Mouse (Mus musculus): ENCODE data around the gene Hivep3. TPM values are rescaled to one million over a fixed set of nuclear protein-coding genes. Genes with fewer than 3 reads are reported as not detected.

Gene Hivep3
- total and polyA plus RNA-seq, 2 experiments = 0.95 to 1.5 TPM

DNA sequence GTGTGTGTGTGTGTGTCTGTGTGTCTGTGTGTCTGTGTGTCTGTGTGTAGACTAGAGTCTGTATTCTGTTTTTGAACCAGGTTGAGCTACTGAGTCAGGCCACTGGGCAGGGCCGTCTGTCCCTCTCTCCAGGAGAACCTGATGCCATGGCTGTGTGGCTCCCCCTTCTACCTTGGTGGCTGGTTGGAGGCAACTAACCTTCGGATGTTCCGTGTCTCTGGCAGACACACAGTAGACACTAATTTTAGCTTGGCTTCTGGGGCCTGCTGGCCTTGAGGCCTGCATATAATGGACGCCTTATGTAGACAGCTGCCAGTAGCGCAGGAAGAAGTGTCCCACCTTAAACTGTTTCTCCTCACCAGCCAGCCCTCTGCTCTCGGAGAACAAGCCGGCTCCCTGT, 267.3 kb downstream of the Hivep3 start:
- Histone ChIP-seq H3K9ac (ENCODE audit: low read depth, low read length) (no peak overlapping the region), H3K79me2 (ENCODE audit: control insufficient read depth, insufficient read depth, low read length) (no peaks in the 10 kb centered on the region), H3K4me1 (ENCODE audit: control insufficient read depth, insufficient read depth, low read length) (no peaks in the 10 kb centered on the region), H3K27me3 (ENCODE audit: control insufficient read depth, insufficient read depth, low read length) (no peaks in the 10 kb centered on the region), H3K27ac (replicated peaks; ENCODE audit: insufficient read depth, low read depth, low read length) (no peak overlapping the region), H3K36me3 (ENCODE audit: control insufficient read depth, insufficient read depth, low read length) (no peaks in the 10 kb centered on the region), H3K4me3 (ENCODE audit: insufficient read depth, low read depth, low read length) (no peak overlapping the region)
- WGBS = 83% methylated on average over 7 of the region's 7 CpGs
- no peak for TF ChIP-seq POLR2A (IDR thresholded peaks at IDR 0.05; ENCODE audit: extremely low read depth, insufficient read depth, low read length)
- no peak for TF ChIP-seq CTCF (IDR thresholded peaks at IDR 0.05; ENCODE audit: low read depth, low read length)
- DNase-seq (ENCODE audit: extremely low read depth, low read depth, low spot score) = no peak

DNA sequence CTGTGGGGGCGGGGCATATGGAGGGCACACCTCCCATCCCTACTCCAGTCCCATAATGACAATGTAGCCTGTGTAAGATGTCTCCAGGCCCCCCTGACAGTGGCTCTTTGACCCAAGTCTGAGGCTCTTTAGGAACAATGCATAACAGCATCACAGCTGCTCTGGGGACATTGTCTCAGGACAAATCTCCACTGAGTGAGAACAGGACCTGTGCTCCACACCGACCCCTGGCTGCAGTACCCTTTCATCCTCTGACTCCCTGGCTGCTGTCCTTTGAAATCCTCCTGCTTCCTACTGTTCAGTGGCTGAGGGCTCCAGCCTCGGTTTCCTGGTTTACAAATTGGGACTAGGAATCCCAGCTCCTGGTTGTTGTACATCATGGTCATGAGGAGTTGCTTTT, 269.4 kb downstream of the Hivep3 start:
- Histone ChIP-seq H3K4me1 (ENCODE audit: control insufficient read depth, insufficient read depth, low read length) (no peaks in the 10 kb centered on the region), H3K27me3 (ENCODE audit: control insufficient read depth, insufficient read depth, low read length) (no peaks in the 10 kb centered on the region), H3K9ac (ENCODE audit: low read depth, low read length) (no peak overlapping the region), H3K27ac (replicated peaks; ENCODE audit: insufficient read depth, low read depth, low read length) (no peak overlapping the region), H3K36me3 (ENCODE audit: control insufficient read depth, insufficient read depth, low read length) (no peaks in the 10 kb centered on the region), H3K79me2 (ENCODE audit: control insufficient read depth, insufficient read depth, low read length) (no peaks in the 10 kb centered on the region), H3K4me3 (ENCODE audit: insufficient read depth, low read depth, low read length) (no peak overlapping the region)
- TF ChIP-seq POLR2A (IDR thresholded peaks at IDR 0.05; ENCODE audit: extremely low read depth, insufficient read depth, low read length) = no peak
- TF ChIP-seq CTCF (IDR thresholded peaks at IDR 0.05; ENCODE audit: low read depth, low read length) = no peak
- DNase-seq (ENCODE audit: extremely low read depth, low read depth, low spot score) = no peak
- WGBS = 70% methylated on average over 3 of the region's 3 CpGs

DNA sequence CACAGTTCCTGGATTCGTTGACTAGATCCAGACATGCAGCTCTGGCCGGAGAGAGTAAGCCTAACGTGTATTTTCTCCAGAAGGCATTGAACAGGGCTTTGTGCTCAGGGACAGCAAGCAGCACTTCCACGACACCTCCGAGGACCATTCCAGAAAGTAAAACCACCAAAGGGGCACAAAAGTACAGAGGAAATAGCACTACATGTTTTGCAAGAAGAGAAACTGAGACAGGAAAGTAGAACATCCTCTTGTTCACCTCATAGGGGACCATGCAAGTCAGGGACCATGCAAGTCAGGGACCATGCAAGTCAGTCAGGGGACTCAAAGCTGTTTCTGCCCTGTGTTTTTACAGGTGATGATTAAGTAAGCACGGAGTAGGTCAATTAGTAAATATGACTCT, 272.5 kb downstream of the Hivep3 start:
- Histone ChIP-seq H3K79me2 (ENCODE audit: control insufficient read depth, insufficient read depth, low read length) (no peaks in the 10 kb centered on the region), H3K4me3 (ENCODE audit: insufficient read depth, low read depth, low read length) (no peak overlapping the region), H3K27ac (replicated peaks; ENCODE audit: insufficient read depth, low read depth, low read length) (no peak overlapping the region), H3K9ac (ENCODE audit: low read depth, low read length) (no peak overlapping the region), H3K27me3 (ENCODE audit: control insufficient read depth, insufficient read depth, low read length) (no peaks in the 10 kb centered on the region), H3K4me1 (ENCODE audit: control insufficient read depth, insufficient read depth, low read length) (no peaks in the 10 kb centered on the region), H3K36me3 (ENCODE audit: control insufficient read depth, insufficient read depth, low read length) (no peaks in the 10 kb centered on the region)
- TF ChIP-seq CTCF (IDR thresholded peaks at IDR 0.05; ENCODE audit: low read depth, low read length) (no peak), POLR2A (IDR thresholded peaks at IDR 0.05; ENCODE audit: extremely low read depth, insufficient read depth, low read length) (no peak)
- WGBS = 77% methylated on average over 6 of the region's 6 CpGs
- DNase-seq (ENCODE audit: extremely low read depth, low read depth, low spot score) = no peak

DNA sequence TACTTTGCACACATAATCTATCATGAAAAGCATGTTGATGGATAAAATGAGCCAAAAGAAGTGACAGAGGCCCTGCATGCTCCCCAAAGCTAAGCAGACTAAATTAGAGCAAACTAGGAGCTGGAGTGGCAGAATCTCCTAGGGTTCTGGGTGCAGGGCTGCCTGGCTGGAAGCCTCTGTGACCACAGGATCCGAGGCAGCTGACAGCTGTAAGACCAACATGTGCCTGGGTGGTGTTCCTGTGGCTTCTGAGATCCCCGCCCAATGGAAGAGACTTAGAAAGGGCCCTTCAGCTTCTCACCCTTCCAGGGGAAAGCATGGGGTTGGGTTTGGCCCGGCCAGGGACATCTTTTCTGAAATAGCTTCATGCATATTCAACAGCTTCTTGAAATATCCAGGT, 274.3 kb downstream of the Hivep3 start:
- TF ChIP-seq CTCF (IDR thresholded peaks at IDR 0.05; ENCODE audit: low read depth, low read length) (no peak), POLR2A (IDR thresholded peaks at IDR 0.05; ENCODE audit: extremely low read depth, insufficient read depth, low read length) (no peak)
- no peak for DNase-seq (ENCODE audit: extremely low read depth, low read depth, low spot score)
- Histone ChIP-seq H3K36me3 (ENCODE audit: control insufficient read depth, insufficient read depth, low read length) (no peaks in the 10 kb centered on the region), H3K9ac (ENCODE audit: low read depth, low read length) (no peak overlapping the region), H3K27me3 (ENCODE audit: control insufficient read depth, insufficient read depth, low read length) (no peaks in the 10 kb centered on the region), H3K4me3 (ENCODE audit: insufficient read depth, low read depth, low read length) (no peak overlapping the region), H3K27ac (replicated peaks; ENCODE audit: insufficient read depth, low read depth, low read length) (no peak overlapping the region), H3K4me1 (ENCODE audit: control insufficient read depth, insufficient read depth, low read length) (no peaks in the 10 kb centered on the region), H3K79me2 (ENCODE audit: control insufficient read depth, insufficient read depth, low read length) (no peaks in the 10 kb centered on the region)
- WGBS = 82% methylated on average over 3 of the region's 3 CpGs

DNA sequence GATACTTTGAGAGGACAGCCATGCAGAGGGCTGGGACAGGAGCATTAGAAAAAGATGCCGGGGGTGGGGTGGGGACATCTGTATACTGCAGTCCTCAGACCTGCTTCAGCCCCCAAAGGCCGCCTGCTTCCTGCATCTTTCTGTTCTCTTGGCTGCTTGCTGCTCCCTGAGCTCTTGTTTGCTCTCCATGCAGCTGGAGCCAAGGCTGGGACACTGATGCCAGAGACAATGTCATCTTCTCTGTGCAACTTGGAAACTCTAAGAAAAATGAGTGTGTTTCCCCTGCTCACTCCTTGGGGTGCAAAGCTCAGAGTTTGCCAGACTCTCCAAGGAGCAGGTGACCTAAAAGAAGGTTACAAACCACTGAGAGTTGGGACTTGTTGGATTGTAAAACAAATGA, 275.6 kb downstream of the Hivep3 start:
- no peaks in the 10 kb centered on the region for H3K79me2 ChIP-seq (ENCODE audit: control insufficient read depth, insufficient read depth, low read length)
- 73% methylated on average over 2 of the region's 2 CpGs for WGBS

DNA sequence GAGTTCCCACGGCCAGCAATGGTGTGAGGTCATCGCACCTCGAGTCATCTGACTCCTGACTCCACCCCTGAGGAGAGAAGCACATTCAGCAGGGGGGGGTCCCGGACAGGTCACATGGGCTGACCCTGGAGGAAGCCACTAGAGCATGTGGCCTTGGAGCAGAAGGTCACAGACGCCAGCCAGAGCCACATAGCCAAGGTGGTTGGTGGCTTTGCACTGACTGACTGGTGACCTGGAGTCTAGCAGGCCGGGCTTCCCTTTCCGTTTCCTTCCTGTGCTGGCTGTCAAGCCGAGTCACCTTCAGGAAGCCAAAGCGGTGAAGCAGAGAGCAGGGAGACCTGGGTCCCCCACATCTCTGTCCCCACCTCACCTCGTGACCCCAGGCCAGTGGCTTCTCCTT, 278.2 kb downstream of the Hivep3 start:
- DNase-seq (ENCODE audit: extremely low read depth, low read depth, low spot score) = no peak
- Histone ChIP-seq H3K9ac (ENCODE audit: low read depth, low read length) (no peak overlapping the region), H3K27ac (replicated peaks; ENCODE audit: insufficient read depth, low read depth, low read length) (no peak overlapping the region), H3K27me3 (ENCODE audit: control insufficient read depth, insufficient read depth, low read length) (no peaks in the 10 kb centered on the region), H3K4me3 (ENCODE audit: insufficient read depth, low read depth, low read length) (no peak overlapping the region), H3K79me2 (ENCODE audit: control insufficient read depth, insufficient read depth, low read length) (no peaks in the 10 kb centered on the region), H3K36me3 (ENCODE audit: control insufficient read depth, insufficient read depth, low read length) (no peaks in the 10 kb centered on the region), H3K4me1 (ENCODE audit: control insufficient read depth, insufficient read depth, low read length) (no peaks in the 10 kb centered on the region)
- TF ChIP-seq CTCF (IDR thresholded peaks at IDR 0.05; ENCODE audit: low read depth, low read length) (no peak), POLR2A (IDR thresholded peaks at IDR 0.05; ENCODE audit: extremely low read depth, insufficient read depth, low read length) (no peak)
- WGBS = 65% methylated on average over 10 of the region's 10 CpGs

More for the DNA sequence above, 275.6 kb downstream of the Hivep3 start:
- DNase-seq (ENCODE audit: extremely low read depth, low read depth, low spot score) = no peak
- TF ChIP-seq CTCF (IDR thresholded peaks at IDR 0.05; ENCODE audit: low read depth, low read length) (no peak), POLR2A (IDR thresholded peaks at IDR 0.05; ENCODE audit: extremely low read depth, insufficient read depth, low read length) (no peak)
- Histone ChIP-seq H3K4me3 (ENCODE audit: insufficient read depth, low read depth, low read length) (no peak overlapping the region), H3K4me1 (ENCODE audit: control insufficient read depth, insufficient read depth, low read length) (no peaks in the 10 kb centered on the region), H3K27ac (replicated peaks; ENCODE audit: insufficient read depth, low read depth, low read length) (no peak overlapping the region), H3K9ac (ENCODE audit: low read depth, low read length) (no peak overlapping the region), H3K36me3 (ENCODE audit: control insufficient read depth, insufficient read depth, low read length) (no peaks in the 10 kb centered on the region), H3K27me3 (ENCODE audit: control insufficient read depth, insufficient read depth, low read length) (no peaks in the 10 kb centered on the region)
